Mouse (Mus musculus) neural tube, embryonic 14.5 days (tissue): ENCODE data around the gene Pdyn. TPM values are rescaled to one million over a fixed set of nuclear protein-coding genes. Genes with fewer than 3 reads are reported as not detected.

Experiments
- polyA plus RNA-seq: library from polyadenylated mRNA; unstranded; fragments of >200 nt; fragmentation: Nextera tagmentation; extraction: Ambion mirVana; gene quantifications from 2 replicates; pipeline ENCODE4 v1.2.1, GENCODE M21; 2014

The Pdyn gene
- polyA plus RNA-seq, 1 experiment from 2014 or later: 51.7 TPM

Other genes starting within 250 kb of the Pdyn start
- gene F830045P16Rik, start 163.2 kb downstream of the Pdyn start, polyA plus RNA-seq: not detected in 2 replicates
- 36.4 and 39.8 TPM in 2 replicates for gene Sirpa, start 107.0 kb downstream of the Pdyn start, polyA plus RNA-seq
- 9.2 and 10.2 TPM in 2 replicates for gene Stk35, start 100.7 kb upstream of the Pdyn start, polyA plus RNA-seq